Mouse (Mus musculus): Measurements from ENCODE around the gene Rgs6. TPM values are rescaled to one million over a fixed set of nuclear protein-coding genes. Genes with fewer than 3 reads are reported as not detected.

The Rgs6 gene
- polyA plus RNA-seq, 1 experiment, result 0.40 TPM

GRCm38 (mm10) chr12:82744026-82744425 is 155.9 kb downstream of the Rgs6 start:
- WGBS, result 61% methylated on average over 3 of the region's 3 CpGs
- DNase-seq (ENCODE audit: low read depth, low spot score), result no peak

GRCm38 (mm10) chr12:82744826-82745225 is 156.7 kb downstream of the Rgs6 start:
- no peak for DNase-seq (ENCODE audit: low read depth, low spot score)
- 29% methylated on average over 3 of the region's 3 CpGs for WGBS

GRCm38 (mm10) chr12:82747099-82747498 is 159.0 kb downstream of the Rgs6 start:
- WGBS, result 77% methylated on average over 4 of the region's 4 CpGs
- no peak for DNase-seq (ENCODE audit: low read depth, low spot score)

- DNase-seq (ENCODE audit: low read depth, low spot score), result no peak
- 67% methylated on average over 2 of the region's 2 CpGs for WGBS
Observed at GRCm38 (mm10) chr12:82751846-82752245, 163.8 kb downstream of the Rgs6 start.

GRCm38 (mm10) chr12:82754501-82754900 is 166.4 kb downstream of the Rgs6 start:
- DNase-seq (ENCODE audit: low read depth, low spot score), result no peak
- 16% methylated on average over 3 of the region's 3 CpGs for WGBS

- DNase-seq (ENCODE audit: low read depth, low spot score), result no peak
- 50% methylated on average over 6 of the region's 6 CpGs for WGBS
Observed at GRCm38 (mm10) chr12:82756756-82757155, 168.7 kb downstream of the Rgs6 start.

- no peak for DNase-seq (ENCODE audit: low read depth, low spot score)
- 72% methylated on average over 1 of the region's 1 CpGs for WGBS
Observed at GRCm38 (mm10) chr12:82757367-82757766, 169.3 kb downstream of the Rgs6 start.

- 86% methylated on average over 2 of the region's 2 CpGs for WGBS
- no peak for DNase-seq (ENCODE audit: low read depth, low spot score)
Observed at GRCm38 (mm10) chr12:82762046-82762445, 174.0 kb downstream of the Rgs6 start.

- 83% methylated on average over 3 of the region's 3 CpGs for WGBS
Observed at GRCm38 (mm10) chr12:82768726-82769125, 180.6 kb downstream of the Rgs6 start.

GRCm38 (mm10) chr12:82772215-82772614 is 184.1 kb downstream of the Rgs6 start:
- WGBS, result 92% methylated on average over 2 of the region's 2 CpGs
- no peak for DNase-seq (ENCODE audit: low read depth, low spot score)

More at GRCm38 (mm10) chr12:82768726-82769125, 180.6 kb downstream of the Rgs6 start:
- no peak for DNase-seq (ENCODE audit: low read depth, low spot score)

- WGBS, result 83% methylated on average over 7 of the region's 7 CpGs
- DNase-seq (ENCODE audit: low read depth, low spot score), result no peak
Observed at GRCm38 (mm10) chr12:82774576-82774975, 186.5 kb downstream of the Rgs6 start.

- WGBS, result 84% methylated on average over 4 of the region's 4 CpGs
- no peak for DNase-seq (ENCODE audit: low read depth, low spot score)
Observed at GRCm38 (mm10) chr12:82776686-82777085, 188.6 kb downstream of the Rgs6 start.

- 84% methylated on average over 5 of the region's 5 CpGs for WGBS
- DNase-seq (ENCODE audit: low read depth, low spot score), result no peak
Observed at GRCm38 (mm10) chr12:82780936-82781335, 192.8 kb downstream of the Rgs6 start.

GRCm38 (mm10) chr12:82781414-82781813 is 193.3 kb downstream of the Rgs6 start:
- WGBS, result 75% methylated on average over 5 of the region's 5 CpGs
- DNase-seq (ENCODE audit: low read depth, low spot score), result no peak

GRCm38 (mm10) chr12:82792122-82792521 is 204.0 kb downstream of the Rgs6 start:
- no peak for DNase-seq (ENCODE audit: low read depth, low spot score)
- WGBS, result 72% methylated on average over 3 of the region's 3 CpGs

- WGBS, result 79% methylated on average over 6 of the region's 6 CpGs
- DNase-seq (ENCODE audit: low read depth, low spot score), result no peak
Observed at GRCm38 (mm10) chr12:82799892-82800291, 211.8 kb downstream of the Rgs6 start.

- WGBS, result 85% methylated on average over 6 of the region's 6 CpGs
- DNase-seq (ENCODE audit: low read depth, low spot score), result no peak
Observed at GRCm38 (mm10) chr12:82801736-82802135, 213.6 kb downstream of the Rgs6 start.

- DNase-seq (ENCODE audit: low read depth, low spot score), result no peak
- WGBS, result 86% methylated on average over 5 of the region's 5 CpGs
Observed at GRCm38 (mm10) chr12:82802711-82803110, 214.6 kb downstream of the Rgs6 start.

GRCm38 (mm10) chr12:82805167-82805566 is 217.1 kb downstream of the Rgs6 start:
- DNase-seq (ENCODE audit: low read depth, low spot score), result no peak
- 78% methylated on average over 4 of the region's 4 CpGs for WGBS

GRCm38 (mm10) chr12:82810631-82811030 is 222.5 kb downstream of the Rgs6 start:
- no peak for DNase-seq (ENCODE audit: low read depth, low spot score)
- WGBS, result 95% methylated on average over 3 of the region's 3 CpGs

GRCm38 (mm10) chr12:82815982-82816381 is 227.9 kb downstream of the Rgs6 start:
- no peak for DNase-seq (ENCODE audit: low read depth, low spot score)
- WGBS, result 80% methylated on average over 2 of the region's 2 CpGs

GRCm38 (mm10) chr12:82819328-82819727 is 231.2 kb downstream of the Rgs6 start:
- no peak for DNase-seq (ENCODE audit: low read depth, low spot score)
- WGBS, result 68% methylated on average over 6 of the region's 6 CpGs
